Mouse (Mus musculus) intestine, embryonic 14.5 days (tissue): ENCODE data around the gene Iqcm. TPM values are rescaled to one million over a fixed set of nuclear protein-coding genes. Genes with fewer than 3 reads are reported as not detected.
"Not testable (repeated sequence)": the region's sequence is repeated elsewhere in the genome, so short reads cannot be mapped to it uniquely, and the experiment has no call there.

Experiments
- ATAC-seq: fragments of 200-750 bp; cut with Nextera tagmentation; replicated peaks from 2 replicates; pipeline ENCODE4 v1.8.0; 2017; ENCODE audit warnings: low read depth, moderate number of reproducible peaks, moderate TSS enrichment, moderate library complexity; ENCODE audit not compliant: low FRiP score, low TSS enrichment
- DNase-seq: peaks from one replicate; pipeline ENCODE4 v3.0.0-alpha.2; 2018; ENCODE audit warnings: low spot score
- H3K27ac ChIP-seq: fragments of 300-500 bp; sonication (generic); 2 replicates; pipeline ENCODE4 v1.5.1; 2014; ENCODE audit warnings: low read depth, mild to moderate bottlenecking, control low read depth
- H3K27me3 ChIP-seq: fragments of 300-500 bp; sonication (generic); replicated peaks from 2 replicates; pipeline ENCODE4 v1.6.1; 2014; ENCODE audit warnings: low read length, control low read depth; ENCODE audit not compliant: control insufficient read depth, insufficient read depth
- H3K36me3 ChIP-seq: fragments of 300-500 bp; sonication (generic); 2 replicates; pipeline ENCODE4 v1.6.1; 2014; ENCODE audit warnings: low read length, control low read depth; ENCODE audit not compliant: control insufficient read depth, insufficient read depth
- H3K4me1 ChIP-seq: fragments of 300-500 bp; sonication (generic); replicated peaks from 2 replicates; pipeline ENCODE4 v1.6.1; 2014; ENCODE audit warnings: low read length, control low read depth, mixed read lengths; ENCODE audit not compliant: control insufficient read depth, insufficient read depth
- H3K4me2 ChIP-seq: fragments of 300-500 bp; sonication (generic); 2 replicates; pipeline ENCODE4 v1.6.1; 2014; ENCODE audit warnings: low read length
- H3K4me3 ChIP-seq: fragments of 300-500 bp; sonication (generic); 2 replicates; pipeline ENCODE4 v1.5.1; 2014; ENCODE audit warnings: low read depth, low read length, control low read depth, mixed read lengths
- H3K9ac ChIP-seq: fragments of 300-500 bp; sonication (generic); 2 replicates; pipeline ENCODE4 v1.6.1; 2014; ENCODE audit warnings: mild to moderate bottlenecking, low read length
- H3K9me3 ChIP-seq: fragments of 300-500 bp; sonication (generic); 2 replicates; pipeline ENCODE4 v1.6.1; 2016; ENCODE audit warnings: low read length, control low read depth; ENCODE audit not compliant: control insufficient read depth
- WGBS: fragments of 180-500 bp; shearing (Covaris S2); extraction: QIAGEN DNeasy Blood & Tissue Kit; methylation state at CpG from one replicate; pipeline ENCODE4 v1.1.7; 2014; 5-methylcytosine and 5-hydroxymethylcytosine counted together
- polyA plus RNA-seq: library from polyadenylated mRNA; unstranded; fragments of >200 nt; fragmentation: Nextera tagmentation; extraction: Ambion mirVana; gene quantifications from 2 replicates; pipeline ENCODE4 v1.2.1, GENCODE M21; 2014

Gene Iqcm
- 0.12 TPM in 1 of 2 replicates, not detected in the other for polyA plus RNA-seq

DNA sequence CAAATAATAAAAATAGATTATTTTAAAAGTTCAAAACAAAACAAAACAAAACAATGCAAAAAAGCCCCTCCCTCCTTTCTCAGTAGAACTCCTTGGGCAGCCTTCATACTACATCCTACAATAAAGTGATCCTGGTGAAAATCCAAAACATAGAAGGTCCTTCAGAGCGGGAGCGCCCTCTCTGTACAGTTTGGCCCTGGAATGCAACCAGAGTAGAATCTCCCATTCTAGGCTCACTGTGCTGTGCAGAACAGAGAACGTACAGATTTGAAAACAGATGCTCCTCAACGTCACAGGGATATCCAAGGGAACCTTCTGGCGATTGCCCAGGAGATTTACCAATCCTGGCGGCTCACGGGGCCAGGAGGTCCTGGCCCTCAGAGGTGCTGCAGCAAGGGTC lies at the start of gene Iqcm:
Gene Iqcm (plus strand): TSS at position 301 of the 400 bp plus-strand sequence.
- Histone ChIP-seq H3K27ac (no peak within 1 kb of the TSS), H3K4me3 (no peak within 1 kb of the TSS), H3K9ac (no peak within 1 kb of the TSS), H3K4me1 (no peaks in the 10 kb centered on the region), H3K9me3 (no peaks in the 10 kb centered on the region), H3K27me3 (no peaks in the 10 kb centered on the region), H3K36me3 (no peaks in the 10 kb centered on the region), H3K4me2 (no peak within 1 kb of the TSS)
- DNase-seq (no peak), ATAC-seq (no peak)
- 94% methylated on average over 7 of the region's 7 CpGs for WGBS

DNA sequence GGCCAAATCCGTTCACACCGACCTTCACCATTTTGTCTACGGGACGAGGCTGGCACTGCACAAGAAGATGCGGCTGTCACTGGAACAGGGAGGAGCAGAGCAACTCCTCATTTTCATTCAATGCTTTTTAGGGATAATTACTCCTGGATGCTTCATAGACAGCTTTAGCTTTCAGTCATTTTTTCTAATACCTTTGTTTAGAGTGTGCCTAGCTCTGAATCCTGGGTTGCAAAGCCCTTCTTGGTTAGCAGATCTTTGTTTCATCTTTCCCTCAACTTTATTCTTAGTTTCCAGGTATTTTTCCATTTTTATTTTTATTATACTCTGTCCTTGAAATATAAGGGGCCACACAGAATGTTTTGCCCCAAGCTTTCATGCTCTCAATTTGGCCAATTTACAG lies 42.0 kb upstream of the Iqcm start, which contains the start of gene Gm10358:
Gene Gm10358 (minus strand): TSS at position 101 of the 400 bp plus-strand sequence.
- ATAC-seq (no peak), DNase-seq (no peak)
- Histone ChIP-seq H3K9ac (no peak within 1 kb of the TSS), H3K9me3 (no peaks in the 10 kb centered on the region), H3K4me2 (no peak within 1 kb of the TSS), H3K27ac (no peak within 1 kb of the TSS), H3K36me3 (no peaks in the 10 kb centered on the region), H3K4me1 (no peaks in the 10 kb centered on the region), H3K4me3 (no peak within 1 kb of the TSS), H3K27me3 (no peaks in the 10 kb centered on the region)
- WGBS: 99% methylated on average over 5 of the region's 5 CpGs

DNA sequence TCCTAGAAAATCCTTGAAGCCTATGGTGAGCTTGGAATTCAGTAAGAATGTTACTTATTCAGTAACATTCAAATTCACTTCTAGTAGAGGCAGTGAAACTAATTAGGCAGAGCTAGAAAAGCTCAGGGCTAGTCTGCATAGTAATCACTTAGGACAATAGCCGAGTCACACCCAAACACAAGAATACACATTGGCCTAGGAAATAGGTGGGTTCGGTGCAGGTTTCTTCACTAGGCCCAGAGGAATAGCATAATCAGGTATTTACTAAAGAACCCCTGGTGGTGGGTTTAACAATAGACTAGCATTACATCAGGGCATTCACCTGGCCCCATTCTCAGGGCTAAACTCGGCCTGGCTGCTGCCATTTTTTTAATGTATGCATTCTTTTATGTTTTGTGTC lies 32.8 kb upstream of the Iqcm start:
- H3K4me2 ChIP-seq, H3K27me3 ChIP-seq, H3K4me3 ChIP-seq, DNase-seq, H3K9me3 ChIP-seq, H3K27ac ChIP-seq, H3K9ac ChIP-seq, ATAC-seq, H3K4me1 ChIP-seq, H3K36me3 ChIP-seq: not testable (repeated sequence)
- 84% methylated on average over 3 of the region's 3 CpGs for WGBS

GRCm38 (mm10) chr8:75476756-75477155 lies 28.3 kb downstream of the Iqcm start:
- H3K4me2 ChIP-seq: no peak overlapping the region
- no peaks in the 10 kb centered on the region for H3K4me1 ChIP-seq
- H3K27me3 ChIP-seq: no peaks in the 10 kb centered on the region
- no peaks in the 10 kb centered on the region for H3K9me3 ChIP-seq
- no peaks in the 10 kb centered on the region for H3K36me3 ChIP-seq
- no peak overlapping the region for H3K9ac ChIP-seq
- H3K27ac ChIP-seq: no peak overlapping the region
- DNase-seq (no peak), ATAC-seq (no peak)
- no peak overlapping the region for H3K4me3 ChIP-seq
- 79% methylated on average over 1 of the region's 1 CpGs for WGBS

DNA sequence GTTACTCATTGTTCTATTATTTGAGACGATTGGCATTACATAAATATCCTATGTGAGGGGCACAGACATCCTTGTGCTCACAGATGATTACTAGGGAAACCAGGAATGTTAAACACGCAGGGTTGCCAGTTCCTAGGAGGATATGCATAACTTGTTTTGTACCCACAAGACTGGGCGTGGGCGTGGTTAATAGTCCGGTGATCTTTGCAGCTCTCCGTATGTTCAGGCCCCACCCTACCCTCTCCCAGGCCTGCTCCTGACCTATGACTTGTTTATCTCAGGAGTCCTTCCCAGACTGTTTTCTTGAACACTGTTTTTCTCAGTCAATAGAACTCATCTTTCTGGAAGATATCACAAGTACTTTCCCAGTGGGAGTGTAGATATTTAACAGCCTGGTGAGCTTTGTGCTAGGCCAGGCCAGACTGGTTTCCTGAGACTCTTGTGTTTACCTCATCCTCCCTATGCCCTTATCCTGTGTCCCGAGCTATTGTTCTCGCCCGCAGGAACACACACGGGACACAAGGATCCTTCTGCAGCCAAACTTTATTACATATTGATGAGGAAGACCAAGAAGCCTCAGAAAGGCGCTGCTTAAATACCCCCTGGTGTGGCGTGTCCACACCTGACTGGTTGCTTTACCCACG lies 40.7 kb downstream of the Iqcm start:
- DNase-seq (no peak), ATAC-seq (no peak)
- WGBS: 67% methylated on average over 13 of the region's 13 CpGs
- H3K4me3 ChIP-seq: no peak overlapping the region
- no peaks in the 10 kb centered on the region for H3K4me1 ChIP-seq
- H3K36me3 ChIP-seq: no peaks in the 10 kb centered on the region
- H3K27ac ChIP-seq: no peak overlapping the region
- H3K4me2 ChIP-seq: no peak overlapping the region
- H3K9ac ChIP-seq: no peak overlapping the region
- H3K9me3 ChIP-seq: no peaks in the 10 kb centered on the region
- no peaks in the 10 kb centered on the region for H3K27me3 ChIP-seq

DNA sequence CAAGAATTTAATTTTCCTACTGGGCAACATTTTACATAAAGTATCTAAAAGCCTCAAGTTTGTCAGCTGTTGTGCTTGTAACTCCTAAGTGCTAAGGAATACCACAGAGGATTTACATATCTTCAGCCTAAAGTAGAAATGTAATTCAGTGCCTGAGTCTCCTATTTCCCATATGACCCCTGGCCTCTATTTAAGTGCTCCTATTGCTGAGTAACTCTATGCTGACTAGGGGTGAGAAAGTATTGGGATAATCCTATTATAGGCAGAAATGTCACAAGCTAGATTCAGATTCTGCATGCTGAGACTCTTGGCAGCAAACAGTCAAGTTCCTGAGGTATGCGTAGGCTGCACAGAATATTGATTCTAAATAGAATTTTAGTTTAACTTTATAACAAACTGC lies 60.8 kb downstream of the Iqcm start:
- Histone ChIP-seq H3K27me3 (no peaks in the 10 kb centered on the region), H3K36me3 (no peaks in the 10 kb centered on the region), H3K9ac (no peak overlapping the region), H3K4me3 (no peak overlapping the region), H3K27ac (no peak overlapping the region), H3K4me1 (no peaks in the 10 kb centered on the region), H3K4me2 (no peak overlapping the region), H3K9me3 (no peaks in the 10 kb centered on the region)
- WGBS: 82% methylated on average over 1 of the region's 1 CpGs
- ATAC-seq: no peak
- DNase-seq: no peak

- 89% methylated on average over 3 of the region's 3 CpGs for WGBS
- Histone ChIP-seq H3K4me2 (no peak overlapping the region), H3K27me3 (no peaks in the 10 kb centered on the region), H3K36me3 (no peaks in the 10 kb centered on the region), H3K4me1 (no peaks in the 10 kb centered on the region), H3K27ac (no peak overlapping the region), H3K9ac (no peak overlapping the region), H3K4me3 (no peak overlapping the region), H3K9me3 (no peaks in the 10 kb centered on the region)
- no peak for DNase-seq
- no peak for ATAC-seq
These were observed 65.3 kb downstream of the Iqcm start for GRCm38 (mm10) chr8:75513786-75514185.

- H3K4me2 ChIP-seq: no peak overlapping the region
- no peaks in the 10 kb centered on the region for H3K27me3 ChIP-seq
- H3K27ac ChIP-seq: no peak overlapping the region
- H3K9me3 ChIP-seq: no peaks in the 10 kb centered on the region
- no peak overlapping the region for H3K4me3 ChIP-seq
- DNase-seq: no peak
- 82% methylated on average over 3 of the region's 3 CpGs for WGBS
- H3K36me3 ChIP-seq: no peaks in the 10 kb centered on the region
- ATAC-seq: no peak
- no peaks in the 10 kb centered on the region for H3K4me1 ChIP-seq
- no peak overlapping the region for H3K9ac ChIP-seq
These were observed 100.8 kb downstream of the Iqcm start for GRCm38 (mm10) chr8:75549284-75549683.

DNA sequence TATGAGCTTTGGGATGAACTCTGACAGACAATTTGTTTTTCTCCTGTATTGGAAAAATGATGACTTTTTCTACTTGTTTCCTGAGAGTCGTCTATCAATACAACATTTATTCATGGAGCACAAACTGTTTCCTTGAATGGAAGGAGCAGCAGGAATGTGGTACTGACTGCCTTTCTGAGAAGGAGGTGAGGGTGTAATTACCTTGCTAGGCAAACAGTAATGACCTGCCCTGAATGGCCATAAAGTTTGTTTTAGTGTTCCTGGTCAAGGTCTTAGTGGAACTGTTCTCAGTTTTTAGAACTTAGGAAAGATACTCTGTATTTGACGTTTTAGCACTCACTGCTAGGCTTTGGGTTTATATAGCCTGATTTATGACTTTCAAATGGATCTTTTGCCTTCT lies 147.8 kb downstream of the Iqcm start:
- no peaks in the 10 kb centered on the region for H3K9me3 ChIP-seq
- 55% methylated on average over 2 of the region's 2 CpGs for WGBS
- no peak overlapping the region for H3K4me3 ChIP-seq
- DNase-seq (no peak), ATAC-seq (no peak; the same call in 1 of the 2 replicates)
- no peaks in the 10 kb centered on the region for H3K4me1 ChIP-seq
- H3K4me2 ChIP-seq: no peak overlapping the region
- no peaks in the 10 kb centered on the region for H3K36me3 ChIP-seq
- H3K27ac ChIP-seq: no peak overlapping the region
- no peak overlapping the region for H3K9ac ChIP-seq
- no peaks in the 10 kb centered on the region for H3K27me3 ChIP-seq
